Mouse (Mus musculus) forebrain, postnatal 0 days (tissue): Measurements from ENCODE around the gene Tbcd. TPM values are rescaled to one million over a fixed set of nuclear protein-coding genes. Genes with fewer than 3 reads are reported as not detected.

ENCODE experiments used
- ATAC-seq: fragments of 200-750 bp; cut with Nextera tagmentation; 2 replicates; pipeline ENCODE4 v1.8.0; 2017; ENCODE audit warnings: mild to moderate bottlenecking, moderate library complexity
- DNase-seq: peaks from one replicate; pipeline ENCODE4 v3.0.0-alpha.2; 2015
- H3K27ac ChIP-seq: fragments of 300-500 bp; sonication (generic); 2 replicates; pipeline ENCODE4 v1.5.1; 2014; ENCODE audit warnings: low read depth, mild to moderate bottlenecking, antibody characterized with exemption, low read length, moderate library complexity, mixed read lengths
- H3K27me3 ChIP-seq: fragments of 300-500 bp; sonication (generic); 2 replicates; pipeline ENCODE4 v1.6.1; 2014; ENCODE audit warnings: mild to moderate bottlenecking, low read length, mixed read lengths; ENCODE audit not compliant: insufficient read depth
- H3K36me3 ChIP-seq: fragments of 300-500 bp; sonication (generic); 2 replicates; pipeline ENCODE4 v1.6.1; 2014; ENCODE audit warnings: mild to moderate bottlenecking, moderate library complexity; ENCODE audit not compliant: insufficient read depth
- H3K4me1 ChIP-seq: fragments of 300-500 bp; sonication (generic); 2 replicates; pipeline ENCODE4 v1.6.1; 2014; ENCODE audit warnings: antibody characterized with exemption; ENCODE audit not compliant: insufficient read depth
- H3K4me2 ChIP-seq: fragments of 300-500 bp; sonication (generic); 2 replicates; pipeline ENCODE4 v1.6.1; 2014; ENCODE audit warnings: low read depth, mild to moderate bottlenecking, moderate library complexity
- H3K4me3 ChIP-seq: fragments of 300-500 bp; sonication (generic); 2 replicates; pipeline ENCODE4 v1.5.1; 2014; ENCODE audit warnings: low read depth, low read length, mixed read lengths
- H3K9ac ChIP-seq: fragments of 300-500 bp; sonication (generic); 2 replicates; pipeline ENCODE4 v1.6.1; 2014; ENCODE audit warnings: mild to moderate bottlenecking
- H3K9me3 ChIP-seq: fragments of 300-500 bp; sonication (generic); 2 replicates; pipeline ENCODE4 v1.6.1; 2016; ENCODE audit warnings: low read length
- CTCF ChIP-seq: sonication (generic); IDR thresholded peaks from 2 replicates; pipeline ENCODE4 v1.5.1; 2016; ENCODE audit warnings: antibody characterized with exemption, control low read depth, low read depth
- WGBS: fragments of 180-500 bp; shearing (Covaris S2); extraction: QIAGEN DNeasy Blood & Tissue Kit; methylation state at CpG from one replicate; pipeline ENCODE4 v1.1.7; 2014; 5-methylcytosine and 5-hydroxymethylcytosine counted together
- polyA plus RNA-seq: library from polyadenylated mRNA; unstranded; fragments of >200 nt; fragmentation: Nextera tagmentation; extraction: Ambion mirVana; gene quantifications from 2 replicates; pipeline ENCODE4 v1.2.1, GENCODE M21; 2015
- total RNA-seq: library from RNA; depleted of rRNA; stranded (reverse); fragments of >200 nt; gene quantifications from 2 replicates; pipeline ENCODE4 v1.2.3, GENCODE M21; 2014

Tbcd gene
- total and polyA plus RNA-seq, 2 experiments from 2014 or later, result 56.5 to 90.8 TPM

DNA sequence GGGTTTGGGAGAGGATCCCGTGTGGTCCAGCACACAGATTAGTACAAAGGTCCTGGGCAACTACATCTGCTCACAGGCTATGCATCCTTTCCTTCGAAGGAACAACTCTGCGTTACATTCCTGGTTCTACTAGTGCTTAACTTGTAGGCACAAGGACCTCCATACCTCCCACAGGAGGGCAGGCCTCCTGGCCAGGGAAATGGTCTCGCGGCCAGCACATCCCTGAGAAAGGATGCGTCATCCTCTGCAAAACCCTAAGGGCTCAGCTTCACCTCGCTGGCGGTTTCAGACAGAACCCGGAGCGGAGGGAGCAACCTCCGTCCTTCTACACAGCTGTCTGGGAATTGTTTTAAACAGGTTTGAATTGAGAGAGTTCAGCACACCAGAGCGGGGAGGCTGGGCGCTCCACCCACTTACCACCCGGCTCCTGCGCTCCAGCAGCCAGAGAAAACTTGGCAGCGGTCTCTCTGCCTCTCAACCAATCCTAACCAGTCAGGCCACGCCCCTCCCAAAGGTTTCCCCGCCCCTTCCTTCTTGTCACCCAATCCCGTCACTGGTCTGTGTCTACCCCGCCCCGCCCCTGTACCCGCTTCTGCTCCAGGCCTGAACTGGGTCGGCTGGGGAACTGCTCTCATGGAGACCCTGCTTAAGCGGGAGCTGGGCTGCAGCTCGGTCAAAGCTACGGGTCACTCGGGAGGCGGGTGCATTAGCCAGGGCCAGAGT, 30.8 kb upstream of the Tbcd start, which contains the start of gene Fn3krp:
Gene Fn3krp, plus strand, starts transcription at position 572 of the 723 bp plus-strand sequence.
- H3K9me3 ChIP-seq, result no peaks in the 10 kb centered on the region
- peak; percentile 25; the same call in 1 of the 2 replicates for TF ChIP-seq CTCF
- no peaks in the 10 kb centered on the region for H3K4me1 ChIP-seq
- ATAC-seq (peak; percentile 99), DNase-seq (peak; percentile 97)
- H3K27ac ChIP-seq, result peak within 1 kb of the TSS; percentile 70
- no peaks in the 10 kb centered on the region for H3K36me3 ChIP-seq
- peak within 1 kb of the TSS; percentile 62 for H3K9ac ChIP-seq
- no peaks in the 10 kb centered on the region for H3K27me3 ChIP-seq
- peak within 1 kb of the TSS; percentile 67 for H3K4me3 ChIP-seq
- 1% methylated on average over 28 of the region's 28 CpGs for WGBS
- peak within 1 kb of the TSS; percentile 81 for H3K4me2 ChIP-seq

DNA sequence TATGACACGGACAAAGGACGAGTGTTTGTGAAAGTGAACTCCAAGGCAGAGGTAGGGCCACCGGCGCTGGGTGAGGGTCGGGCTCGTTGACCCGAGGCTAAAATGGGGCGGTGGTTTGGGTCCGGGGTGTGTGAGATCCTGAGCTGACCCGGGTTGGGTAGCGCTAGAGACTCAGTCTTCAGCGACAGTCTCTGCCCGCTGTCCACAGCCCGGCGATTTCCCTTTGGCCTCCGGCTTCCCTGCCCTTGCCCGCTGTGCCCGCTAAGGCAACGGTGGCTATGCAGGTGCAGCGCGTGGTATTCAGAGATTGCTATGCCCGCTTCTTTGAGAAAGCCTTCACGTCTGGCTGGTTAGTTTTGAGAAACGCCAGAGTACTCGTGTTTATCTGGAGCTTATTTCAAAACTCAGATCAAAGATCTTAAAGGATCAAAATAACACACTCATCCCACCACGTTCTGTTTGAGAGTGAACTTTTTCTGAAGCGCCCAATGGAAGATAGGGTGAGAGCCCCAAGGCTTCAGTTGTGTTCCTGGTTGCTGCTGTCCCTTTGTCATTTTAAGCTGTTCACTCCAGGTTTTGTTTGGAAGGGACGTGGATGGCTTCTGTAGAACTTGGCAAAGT, 30.1 kb upstream of the Tbcd start:
- WGBS, result under 1% methylated on average over 28 of the region's 28 CpGs
- Histone ChIP-seq H3K4me3 (peak overlapping the region; percentile 67), H3K27ac (no peak overlapping the region), H3K27me3 (no peaks in the 10 kb centered on the region), H3K9ac (peak overlapping the region; percentile 62), H3K36me3 (no peaks in the 10 kb centered on the region), H3K9me3 (no peaks in the 10 kb centered on the region), H3K4me1 (no peaks in the 10 kb centered on the region), H3K4me2 (peak overlapping the region; percentile 81)
- TF ChIP-seq CTCF, result no peak
- DNase-seq, result no peak
- peak; percentile 54 for ATAC-seq

DNA sequence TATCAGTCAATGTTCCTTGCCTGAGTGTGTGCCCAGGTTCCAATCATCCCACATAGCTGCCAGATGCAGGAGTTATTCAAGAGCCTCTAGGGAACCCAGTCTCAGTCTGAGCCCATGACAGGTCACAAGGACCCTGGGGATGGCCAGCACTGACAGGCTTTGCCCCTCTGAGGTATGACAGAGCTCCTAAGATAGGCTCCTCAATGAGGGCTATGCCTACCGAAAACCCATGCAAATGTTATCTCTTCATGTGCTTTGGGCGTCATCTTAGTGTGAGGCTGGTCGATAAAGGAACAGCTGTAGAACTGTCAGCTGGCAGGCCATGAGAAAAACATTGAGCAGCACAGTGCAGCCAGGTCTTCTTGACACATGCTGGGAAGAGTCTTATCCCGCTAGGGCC, 18.4 kb upstream of the Tbcd start:
- H3K27ac ChIP-seq, result no peak overlapping the region
- H3K9me3 ChIP-seq, result no peaks in the 10 kb centered on the region
- ATAC-seq, result no peak
- no peak overlapping the region for H3K9ac ChIP-seq
- H3K4me3 ChIP-seq, result no peak overlapping the region
- WGBS, result 77% methylated on average over 4 of the region's 4 CpGs
- no peak for TF ChIP-seq CTCF
- H3K27me3 ChIP-seq, result no peaks in the 10 kb centered on the region
- no peak for DNase-seq
- peaks cover 8% of the 10 kb centered on the region; the same call in 1 of the 2 replicates for H3K4me1 ChIP-seq
- no peak overlapping the region for H3K4me2 ChIP-seq
- H3K36me3 ChIP-seq, result peaks cover 20% of the 10 kb centered on the region; the same call in 1 of the 2 replicates

DNA sequence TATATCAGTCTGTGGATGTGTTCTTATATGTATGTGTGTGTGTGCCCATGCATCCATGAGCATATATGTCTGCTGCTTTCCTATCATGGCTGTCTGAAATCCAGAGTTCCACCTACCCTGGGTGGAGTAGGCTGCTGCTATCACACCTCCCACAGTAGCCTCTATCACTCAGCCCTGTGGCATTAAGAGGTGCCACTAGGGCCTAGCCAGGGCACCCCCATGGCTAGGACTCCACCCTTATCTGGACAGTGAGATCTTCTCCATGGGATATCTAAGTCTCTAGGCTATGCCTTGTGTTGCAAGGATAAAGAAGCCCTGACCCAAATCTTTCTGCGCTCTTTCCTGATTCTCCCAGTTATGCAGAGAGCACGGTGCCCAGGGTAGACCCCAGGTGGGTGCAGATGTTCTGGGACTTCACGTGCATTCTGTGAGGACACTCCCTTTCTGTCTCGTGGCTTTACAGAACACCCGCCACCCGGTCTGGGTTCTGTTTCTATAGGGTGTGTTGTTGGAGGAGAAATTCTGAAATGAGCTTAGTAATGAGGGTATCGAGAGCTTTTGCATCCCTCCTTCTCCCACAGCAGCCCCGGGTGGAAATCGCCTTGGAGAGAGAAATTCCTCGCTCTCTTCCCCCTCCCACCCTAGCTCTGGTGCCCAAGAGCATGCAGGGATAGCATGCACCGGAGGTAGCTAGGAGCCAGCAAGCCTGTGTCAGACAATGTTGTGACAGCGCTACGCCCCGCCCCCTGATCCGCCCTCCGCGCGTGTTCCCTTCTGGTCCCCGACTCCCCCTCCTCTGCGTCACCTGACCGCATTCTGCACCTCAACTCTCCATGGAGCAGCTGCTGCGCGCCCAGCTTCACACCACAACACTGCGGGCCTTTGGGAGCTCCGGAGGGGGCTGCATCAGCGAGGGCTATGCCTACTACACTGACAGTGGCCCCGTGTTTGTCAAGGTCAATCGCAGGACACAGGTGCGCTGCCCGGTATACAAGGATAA, 17.3 kb upstream of the Tbcd start, which contains the start of gene Fn3k:
Gene Fn3k, plus strand, starts transcription at position 758 of the 1,000 bp plus-strand sequence.
- WGBS, result 4% methylated on average over 30 of the region's 30 CpGs
- DNase-seq, result peak; percentile 89

DNA sequence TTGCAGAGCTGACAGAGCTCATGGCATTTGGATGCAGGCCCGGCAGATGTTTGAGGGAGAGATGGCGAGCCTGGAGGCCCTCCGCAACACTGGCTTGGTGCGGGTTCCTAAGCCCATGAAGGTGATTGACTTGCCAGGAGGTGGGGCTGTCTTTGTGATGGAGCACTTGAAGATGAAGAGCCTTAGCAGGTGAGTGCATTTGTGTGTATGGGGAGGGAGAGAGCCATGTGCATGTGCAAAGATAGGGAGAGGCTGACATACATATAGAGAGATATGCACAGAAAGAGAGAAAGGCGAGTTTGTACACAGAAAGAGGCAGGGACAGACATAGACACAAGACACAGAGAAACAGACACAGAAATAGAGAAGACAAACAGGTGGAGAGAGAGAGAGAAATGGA, 14.5 kb upstream of the Tbcd start:
- no peak overlapping the region for H3K27ac ChIP-seq
- no peak for TF ChIP-seq CTCF
- ATAC-seq, result no peak
- H3K9me3 ChIP-seq, result no peaks in the 10 kb centered on the region
- WGBS, result 68% methylated on average over 5 of the region's 5 CpGs
- H3K4me1 ChIP-seq, result peaks cover 8% of the 10 kb centered on the region; the same call in 1 of the 2 replicates
- no peak overlapping the region for H3K9ac ChIP-seq
- no peak overlapping the region for H3K4me3 ChIP-seq
- H3K4me2 ChIP-seq, result no peak overlapping the region
- no peak for DNase-seq
- no peaks in the 10 kb centered on the region for H3K36me3 ChIP-seq
- no peaks in the 10 kb centered on the region for H3K27me3 ChIP-seq

More for the DNA sequence above, 17.3 kb upstream of the Tbcd start, which contains the start of gene Fn3k:
- Histone ChIP-seq H3K4me1 (peaks cover 8% of the 10 kb centered on the region; the same call in 1 of the 2 replicates), H3K36me3 (peaks cover 11% of the 10 kb centered on the region; the same call in 1 of the 2 replicates), H3K4me3 (peak within 1 kb of the TSS; percentile 32), H3K4me2 (peak within 1 kb of the TSS; percentile 75), H3K9ac (peak within 1 kb of the TSS; percentile 56), H3K9me3 (no peaks in the 10 kb centered on the region), H3K27ac (peak within 1 kb of the TSS; percentile 79), H3K27me3 (no peaks in the 10 kb centered on the region)
- ATAC-seq, result peak; percentile 99
- no peak for TF ChIP-seq CTCF

DNA sequence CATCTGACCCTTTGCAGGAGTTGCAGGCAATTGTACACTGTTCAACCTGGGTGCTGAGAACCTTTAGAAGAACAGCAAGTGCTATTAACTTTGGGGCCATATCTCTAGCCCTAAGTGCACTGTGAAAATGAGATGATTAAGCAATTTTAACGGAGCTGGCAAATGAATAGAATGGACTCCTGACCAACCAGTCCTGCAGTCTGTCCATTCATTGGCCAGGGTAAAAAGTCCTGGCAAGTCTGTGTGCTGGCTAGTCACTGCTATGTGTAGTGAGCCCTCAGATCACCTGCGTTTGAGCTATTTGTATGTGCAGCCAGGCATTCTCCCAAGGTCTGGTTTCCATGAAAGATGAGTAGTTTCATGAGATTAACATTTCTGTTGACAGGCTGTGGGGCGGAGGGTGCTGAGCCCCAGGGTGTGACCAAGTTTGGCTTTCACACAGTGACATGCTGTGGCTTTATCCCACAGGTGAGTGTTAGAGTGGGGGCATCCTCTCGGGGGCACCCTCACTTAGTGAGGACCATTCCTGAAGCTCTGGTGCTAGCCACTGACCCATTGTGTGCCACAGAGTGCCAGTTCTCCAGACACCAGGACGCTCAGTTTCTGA, 12.0 kb upstream of the Tbcd start:
- no peak for TF ChIP-seq CTCF
- Histone ChIP-seq H3K4me1 (no peaks in the 10 kb centered on the region), H3K4me3 (no peak overlapping the region), H3K4me2 (no peak overlapping the region), H3K9me3 (no peaks in the 10 kb centered on the region), H3K36me3 (no peaks in the 10 kb centered on the region), H3K27ac (no peak overlapping the region), H3K27me3 (no peaks in the 10 kb centered on the region), H3K9ac (no peak overlapping the region)
- DNase-seq (no peak), ATAC-seq (no peak)
- 71% methylated on average over 5 of the region's 5 CpGs for WGBS
